Comparison of ENCODE assay signal across 9 mouse cellular contexts in the genomic region with DNA sequence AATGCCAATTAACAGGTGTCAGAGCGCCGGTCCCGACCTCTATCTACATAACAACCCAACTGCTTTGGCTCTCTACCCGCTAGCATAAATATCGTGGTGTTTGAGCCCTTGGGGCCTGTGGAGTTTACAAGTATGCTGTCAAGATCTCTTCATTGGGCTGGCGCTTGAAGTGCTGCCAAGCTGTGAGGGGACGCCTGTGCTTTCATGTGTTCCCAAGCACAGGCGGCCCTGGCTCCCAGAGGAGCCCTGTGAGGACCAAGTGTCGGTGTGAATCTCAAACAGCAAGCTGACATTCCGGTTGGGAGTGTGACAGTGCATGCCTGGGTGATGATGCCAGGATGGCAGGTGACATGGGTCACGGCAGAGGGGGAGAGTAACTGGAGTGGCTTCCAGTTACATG.
DNase-seq lines count a peak whose midpoint lies in the region; ATAC-seq and TF ChIP-seq lines count a peak whose summit lies in the region.
"Had no signal": no experiment of that assay in that cellular context is flagged by ENCODE, and none has a peak within 500 bp of the region (broad histone marks: within the 10 kb centered on the region; RNA-seq: fewer than 3 reads in every experiment).

No protein-coding gene starts in this region.

- no peaks in the 10 kb centered on the region for H3K9me3 ChIP-seq in forebrain, embryonic 16.5 days (ENCODE audit: control insufficient read depth, low read length)
- no peaks in the 10 kb centered on the region for H3K9me3 ChIP-seq in heart, embryonic 13.5 days
- H3K9me3 ChIP-seq in liver, postnatal 0 days (ENCODE audit: low read length) = no peaks in the 10 kb centered on the region

- no peak overlapping the region for H3K9ac ChIP-seq in forebrain, embryonic 16.5 days (replicated peaks; ENCODE audit: low read depth, low read length)
- no peak overlapping the region for H3K9ac ChIP-seq in heart, embryonic 13.5 days
- H3K9ac ChIP-seq in liver, postnatal 0 days (replicated peaks) = no peak overlapping the region

- 3% methylated on average over 11 of the region's 11 CpGs for WGBS in forebrain, embryonic 16.5 days
- 6% methylated on average over 11 of the region's 11 CpGs for WGBS in heart, embryonic 13.5 days
- 16% methylated on average over 11 of the region's 11 CpGs for WGBS in liver, postnatal 0 days (ENCODE audit: insufficient replicate concordance)

- peaks cover 7% of the 10 kb centered on the region for H3K4me1 ChIP-seq in forebrain, embryonic 16.5 days (replicated peaks; ENCODE audit: control insufficient read depth, insufficient read depth, low read length)
- peaks cover 25% of the 10 kb centered on the region for H3K4me1 ChIP-seq in heart, embryonic 13.5 days
- no peaks in the 10 kb centered on the region for H3K4me1 ChIP-seq in liver, postnatal 0 days (ENCODE audit: insufficient read depth)

- peak; percentile 94 for ATAC-seq in forebrain, embryonic 16.5 days
- peak; percentile 71; the same call in 1 of the 2 replicates for ATAC-seq in heart, embryonic 13.5 days (ENCODE audit: extremely low read depth, insufficient number of reproducible peaks, low FRiP score, low TSS enrichment)
- no peak for ATAC-seq in liver, postnatal 0 days

- no peak overlapping the region for H3K27ac ChIP-seq in forebrain, embryonic 16.5 days (ENCODE audit: low read length)
- H3K27ac ChIP-seq in heart, embryonic 13.5 days (replicated peaks) = 0 out of 2 replicates have a peak overlapping the region, but pooled peaks have one; percentile 28
- H3K27ac ChIP-seq in liver, postnatal 0 days (ENCODE audit: low read depth) = no peak overlapping the region

- TF ChIP-seq CTCF in liver, postnatal 0 days (IDR thresholded peaks at IDR 0.05; ENCODE audit: low read depth) = no peak

- no peak for TF ChIP-seq EP300 in liver, postnatal 0 days (IDR thresholded peaks at IDR 0.05; ENCODE audit: low read depth)

- H3K36me3 ChIP-seq in forebrain, embryonic 16.5 days (ENCODE audit: control insufficient read depth, insufficient read depth) = no peaks in the 10 kb centered on the region
- no peaks in the 10 kb centered on the region for H3K36me3 ChIP-seq in heart, embryonic 13.5 days
- no peaks in the 10 kb centered on the region for H3K36me3 ChIP-seq in liver, postnatal 0 days (replicated peaks; ENCODE audit: insufficient read depth, low read length)

- no peaks in the 10 kb centered on the region for H3K27me3 ChIP-seq in forebrain, embryonic 16.5 days (replicated peaks; ENCODE audit: control insufficient read depth, insufficient read depth, low read length)
- H3K27me3 ChIP-seq in heart, embryonic 13.5 days (replicated peaks) = peaks cover 62% of the 10 kb centered on the region
- no peaks in the 10 kb centered on the region for H3K27me3 ChIP-seq in liver, postnatal 0 days (ENCODE audit: insufficient read depth, low read length)

- no peak overlapping the region for H3K4me3 ChIP-seq in forebrain, embryonic 16.5 days (replicated peaks; ENCODE audit: low read length)
- no peak overlapping the region for H3K4me3 ChIP-seq in heart, embryonic 13.5 days
- H3K4me3 ChIP-seq in liver, postnatal 0 days (ENCODE audit: low read depth, low read length) = no peak overlapping the region

- peak; percentile 16 to 28 for DNase-seq in layer of hippocampus, postnatal 10 days (ENCODE audit: low spot score in 2 of 2)
- DNase-seq in layer of hippocampus, adult 9-11 months = no peak
- DNase-seq in lung, postnatal 14 days = peak; percentile 76
- DNase-seq in liver, postnatal 0 days = no peak
- DNase-seq in adrenal gland, postnatal 4 days (ENCODE audit: low spot score in 2 of 2) = no peak
- no peak for DNase-seq in layer of hippocampus, postnatal 14 days (ENCODE audit: low spot score in 2 of 2)
- DNase-seq: cerebellum, adult 9-10 months had no signal

- no peak overlapping the region for H3K4me2 ChIP-seq in forebrain, embryonic 16.5 days (ENCODE audit: low read length)
- H3K4me2 ChIP-seq in heart, embryonic 13.5 days = peak overlapping the region; percentile 47
- H3K4me2 ChIP-seq in liver, postnatal 0 days (ENCODE audit: low read depth, low read length) = no peak overlapping the region

Comparison
In these comparisons a context has a peak if more than half of its experiments do, and no peak if none do; other contexts are left out.
1. DNase-seq: peak in layer of hippocampus, postnatal 10 days (2 of 2) and lung, postnatal 14 days (single experiment); none in layer of hippocampus, adult 9-11 months (single experiment), liver, postnatal 0 days (single experiment), adrenal gland, postnatal 4 days (0 of 2) and layer of hippocampus, postnatal 14 days (0 of 2).